Mouse (Mus musculus): ENCODE data around the gene Mrpl21.

GRCm38 (mm10) chr19:3326479-3327047, 43.9 kb downstream of the Mrpl21 start:
- TF ChIP-seq CTCF (IDR thresholded peaks at IDR 0.05; ENCODE audit: low read depth) = no peak
- no peak for TF ChIP-seq EP300 (IDR thresholded peaks at IDR 0.05; ENCODE audit: low read depth)

All from heart, postnatal 0 days (tissue).